Mouse (Mus musculus) urinary bladder, postnatal 25 days (tissue): Measurements from ENCODE around the gene Icos.
A peak's percentile ranks its signal among the peaks of the same experiment; 100 is the strongest.

Experiments used
- DNase-seq: peaks from one replicate; pipeline ENCODE4 v3.0.0; 2022; ENCODE audit warnings: low spot score

Icos gene

GRCm38 (mm10) chr1:60977641-60978040 lies at the start of gene Icos:
TSS of gene Icos (plus strand) at chr1:60977927.
- DNase-seq = no peak

GRCm38 (mm10) chr1:60929036-60929435 lies 48.7 kb upstream of the Icos start:
- no peak for DNase-seq

GRCm38 (mm10) chr1:60930397-60930796 lies 47.3 kb upstream of the Icos start:
- no peak for DNase-seq

DNA sequence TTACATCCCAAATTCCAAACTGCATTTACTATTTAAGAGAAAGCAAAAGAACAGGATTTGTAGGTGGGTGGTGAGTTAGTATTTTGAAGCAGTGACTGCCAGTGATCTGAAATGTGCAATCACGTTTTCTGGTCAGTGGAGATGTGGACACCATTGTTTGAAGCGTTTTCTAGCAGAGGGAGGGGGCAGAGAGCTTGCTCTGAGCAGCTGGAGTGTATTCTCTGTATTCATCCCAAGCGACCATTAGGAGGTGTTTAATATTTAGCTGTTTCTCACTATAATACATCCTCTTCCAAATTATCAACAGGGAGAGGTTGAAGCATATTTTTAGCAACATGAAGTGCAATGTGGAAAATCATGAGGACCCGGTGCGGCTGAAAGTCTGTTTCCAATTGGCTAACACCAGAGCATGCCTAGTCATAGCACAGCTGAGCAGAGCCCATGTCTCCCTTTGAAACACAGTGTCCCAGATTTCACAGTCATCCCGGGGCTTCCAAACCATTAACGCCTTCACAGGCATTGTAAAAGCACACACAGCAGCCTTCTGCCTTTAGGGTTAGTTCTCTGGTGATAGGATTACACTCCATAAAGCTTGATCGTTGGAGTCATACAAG lies 41.7 kb upstream of the Icos start:
- no peak for DNase-seq

- no peak for DNase-seq
Measured at GRCm38 (mm10) chr1:60936963-60937711, 40.6 kb upstream of the Icos start.

DNA sequence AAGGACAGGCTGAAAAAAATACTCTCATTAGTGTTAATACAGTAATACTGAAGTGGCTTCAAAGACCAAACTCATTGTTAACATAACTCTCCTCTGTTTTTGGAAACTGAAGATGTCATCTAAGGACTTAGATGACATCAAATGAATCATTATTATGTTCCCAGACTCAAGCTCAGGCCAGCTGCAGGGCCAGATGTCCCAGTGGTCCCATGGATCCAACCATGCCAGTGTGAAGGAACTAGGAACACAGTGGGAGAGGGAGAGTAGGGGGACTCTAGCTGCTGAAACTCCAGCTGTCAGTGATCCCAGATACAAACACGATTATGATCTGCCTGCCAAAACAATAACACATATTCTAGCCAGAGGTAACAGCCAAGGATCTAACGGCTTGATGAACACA lies 39.5 kb upstream of the Icos start:
- DNase-seq = no peak

DNA sequence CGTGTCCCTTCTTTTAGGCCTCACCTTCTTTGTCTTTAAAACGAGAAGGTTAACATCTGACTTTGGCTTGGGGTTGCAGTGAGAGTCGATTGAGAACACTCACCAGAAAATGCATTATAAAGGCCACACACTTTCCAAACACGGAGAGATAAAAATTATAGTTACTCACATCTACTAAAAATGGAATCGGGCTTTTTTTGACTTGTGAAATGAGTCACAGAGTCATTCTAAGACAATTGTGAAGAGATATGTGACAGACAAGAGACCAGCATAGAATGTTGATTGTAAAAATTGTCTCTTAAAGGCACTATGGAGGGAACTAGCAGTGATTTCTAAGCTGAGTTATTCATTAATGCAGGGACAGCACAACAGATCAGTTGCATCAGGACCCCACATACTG lies 38.8 kb upstream of the Icos start:
- DNase-seq = no peak

DNA sequence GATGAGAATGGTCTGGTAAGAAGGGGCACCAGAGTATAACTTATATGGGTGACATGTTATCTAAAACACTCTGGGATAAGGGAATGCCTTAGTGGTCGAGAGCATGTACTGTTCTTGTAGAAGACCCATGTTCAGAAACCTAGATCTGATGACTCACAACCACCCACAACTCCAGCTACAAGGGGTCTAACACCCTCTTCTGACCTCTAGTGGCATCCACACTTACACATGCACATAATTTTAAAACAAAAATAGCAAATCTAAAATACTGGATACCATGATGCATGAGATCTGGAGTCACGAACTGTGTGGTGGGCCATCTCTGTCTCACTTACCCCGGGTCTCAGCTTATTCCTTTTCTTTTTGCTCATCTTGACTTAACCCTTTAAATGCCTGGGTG lies 37.7 kb upstream of the Icos start:
- DNase-seq = no peak

DNA sequence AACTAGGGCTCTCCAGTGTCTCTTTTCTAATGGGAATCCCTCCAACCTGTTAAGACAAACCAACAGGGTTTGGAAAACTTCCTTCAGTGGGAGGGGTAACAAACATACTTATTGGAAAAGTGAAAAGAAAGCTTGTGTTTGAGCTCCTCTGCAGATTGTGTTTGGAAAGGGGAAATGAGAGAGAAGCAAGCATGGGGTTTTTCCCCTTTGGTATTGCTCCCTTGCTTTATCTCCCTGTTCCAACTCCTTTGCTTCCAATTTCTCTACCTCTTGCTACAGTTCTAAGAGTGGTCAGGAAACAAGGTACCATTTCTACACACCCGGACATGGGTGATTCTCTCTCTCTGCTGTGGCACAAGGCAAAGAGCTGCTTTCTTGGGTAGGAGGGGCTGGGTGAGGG lies 37.1 kb upstream of the Icos start:
- no peak for DNase-seq

- DNase-seq = no peak
Measured at GRCm38 (mm10) chr1:60941056-60942048, 36.4 kb upstream of the Icos start.

GRCm38 (mm10) chr1:60942921-60943320 lies 34.8 kb upstream of the Icos start:
- no peak for DNase-seq

DNA sequence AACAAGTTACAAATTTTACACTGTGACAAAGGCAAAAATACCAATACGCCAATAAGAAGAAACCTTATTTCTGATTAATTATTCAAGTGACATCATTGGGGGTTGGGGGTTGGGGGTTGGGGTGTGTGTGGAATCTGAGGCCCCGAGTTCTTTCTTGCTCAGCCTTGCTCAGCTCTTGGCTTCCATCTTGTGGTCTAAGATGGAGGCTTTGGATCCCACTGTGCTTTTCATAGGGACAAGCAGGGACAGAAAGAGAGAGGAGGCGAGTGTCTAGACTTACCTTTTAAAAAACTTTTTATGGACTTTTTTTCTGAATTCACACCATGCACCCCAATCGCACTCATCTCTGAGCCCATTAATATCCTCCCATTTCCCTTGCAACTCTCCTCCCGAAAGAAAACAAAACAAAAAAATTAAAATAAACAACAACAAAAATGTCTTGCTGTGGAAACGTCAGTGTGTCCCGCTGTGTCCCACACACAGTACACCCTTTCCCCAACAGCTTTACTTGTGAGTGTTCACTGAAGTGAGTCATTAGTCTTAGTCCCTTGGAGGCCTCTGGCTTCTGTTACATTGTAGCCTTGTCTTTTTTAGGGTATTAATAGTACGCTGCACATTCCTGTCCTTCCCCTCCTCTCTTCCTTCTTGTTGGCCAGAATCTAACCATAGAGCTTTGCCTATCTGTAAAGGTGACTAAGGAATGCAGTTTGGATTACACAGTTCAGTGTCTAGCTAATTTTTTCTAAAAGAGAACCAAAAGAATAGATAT lies 31.9 kb upstream of the Icos start:
- DNase-seq = no peak

DNA sequence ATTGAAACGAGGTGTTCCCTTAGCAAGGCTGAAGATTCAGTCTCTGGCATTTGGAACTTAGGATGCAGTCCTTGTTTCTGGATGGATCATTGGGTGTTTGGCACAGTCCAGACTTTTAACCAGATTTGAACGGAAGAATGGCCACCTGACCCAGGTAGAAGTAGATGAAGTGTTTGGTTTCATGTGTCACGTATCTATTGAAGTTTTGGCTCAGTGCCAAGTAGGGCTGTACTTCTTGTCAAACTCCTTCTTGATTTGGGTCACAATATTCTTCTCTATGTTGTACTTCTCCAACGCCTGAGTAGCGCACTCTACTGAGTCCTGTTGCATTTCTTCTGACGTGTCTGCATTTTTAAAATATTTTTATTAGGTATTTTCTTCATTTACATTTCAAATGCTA lies 29.6 kb upstream of the Icos start:
- no peak for DNase-seq

DNA sequence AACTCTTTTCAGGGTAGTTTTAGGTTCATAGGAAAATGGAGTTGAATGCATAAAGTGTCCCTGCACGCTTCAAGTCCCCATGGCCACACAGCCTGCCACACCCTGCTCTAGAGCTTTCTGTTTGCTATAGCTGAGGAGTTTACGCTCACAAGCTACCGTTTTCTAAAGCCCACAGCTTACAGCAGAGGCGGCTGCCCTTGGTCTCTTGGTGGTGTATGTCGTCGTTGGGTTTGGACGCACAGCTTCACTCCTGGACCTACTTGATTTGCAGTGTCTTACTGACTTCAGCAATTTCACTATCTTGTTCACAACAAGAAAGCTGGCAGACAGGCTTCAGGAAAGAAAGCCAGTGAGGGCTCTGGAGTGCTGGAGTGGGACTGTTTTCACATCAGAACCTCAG lies 24.8 kb upstream of the Icos start:
- no peak for DNase-seq

- DNase-seq = no peak
Measured at GRCm38 (mm10) chr1:60953686-60954085, 24.0 kb upstream of the Icos start.

DNA sequence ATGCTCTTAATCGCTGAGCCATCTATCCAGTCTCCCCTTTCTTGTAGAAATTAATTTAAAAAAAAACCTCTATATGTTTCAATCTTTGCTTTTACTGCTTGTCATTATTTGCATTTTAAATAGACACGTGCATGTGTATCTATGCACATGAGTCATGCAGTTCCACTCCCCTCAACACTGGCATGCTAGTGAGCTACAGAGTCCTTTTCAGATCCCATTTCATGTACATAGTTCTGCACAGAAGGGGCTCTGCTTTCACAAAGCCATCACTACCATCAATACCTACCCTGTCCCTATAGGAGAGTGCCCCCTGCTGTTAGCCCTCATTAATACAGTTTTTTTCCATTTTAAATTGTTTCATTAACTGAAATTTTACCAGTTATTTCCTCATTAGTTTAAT lies 23.0 kb upstream of the Icos start:
- DNase-seq = peak; percentile 16

DNA sequence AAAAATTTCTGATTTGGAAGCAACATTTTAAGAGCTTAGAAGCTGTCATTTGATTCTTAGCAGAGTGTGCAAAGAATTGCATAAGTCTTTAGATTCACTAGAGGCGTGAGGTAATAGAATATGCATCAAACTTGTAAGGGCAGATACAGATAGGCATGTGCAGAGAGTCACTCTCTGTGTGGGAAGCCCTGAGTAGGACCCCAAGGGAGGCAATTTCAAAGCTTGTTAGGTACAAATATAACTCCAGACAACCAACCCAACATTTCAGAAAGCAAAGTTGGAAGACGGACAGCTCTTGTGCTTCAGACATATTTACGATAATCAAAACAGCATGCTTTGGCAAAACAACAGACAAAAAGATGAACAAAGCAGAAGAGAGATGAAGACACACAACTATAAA lies 22.5 kb upstream of the Icos start:
- DNase-seq = no peak

- DNase-seq = no peak
Measured at GRCm38 (mm10) chr1:60956196-60956595, 21.5 kb upstream of the Icos start.

- no peak for DNase-seq
Measured at GRCm38 (mm10) chr1:60958287-60958686, 19.4 kb upstream of the Icos start.

- no peak for DNase-seq
Measured at GRCm38 (mm10) chr1:60959246-60959645, 18.5 kb upstream of the Icos start.

DNA sequence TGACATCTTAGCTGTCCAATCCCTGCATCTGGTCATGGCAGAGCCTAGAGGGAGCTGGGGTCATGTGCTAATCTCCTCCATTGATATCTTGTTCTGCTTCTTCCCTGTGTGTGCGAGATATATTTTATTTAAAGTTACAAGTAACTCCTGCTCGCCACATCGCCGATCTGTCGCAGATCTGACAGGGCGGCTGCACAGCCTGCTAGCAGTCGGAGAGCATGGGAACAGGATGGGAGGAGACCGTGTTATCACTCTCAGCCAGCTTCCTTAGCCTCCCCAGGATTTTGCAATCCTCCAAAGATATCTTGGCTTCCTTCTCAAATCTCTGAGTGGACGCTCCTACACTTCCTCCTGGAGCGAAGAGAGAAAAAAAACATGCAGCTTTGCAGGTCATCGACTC lies 17.3 kb upstream of the Icos start:
- DNase-seq = no peak

GRCm38 (mm10) chr1:60961080-60961479 lies 16.6 kb upstream of the Icos start:
- DNase-seq = peak; percentile 52
